9 mouse cellular contexts compared by ENCODE assay signal in genomic region chr11:118102838-118103237, GRCm38 (mm10). TPM values are rescaled to one million over a fixed set of nuclear protein-coding genes. Genes with fewer than 3 reads are reported as not detected.
DNase-seq lines count a peak whose midpoint lies in the region; TF ChIP-seq lines count a peak whose summit lies in the region.
"Had no signal": no experiment of that assay in that cellular context is flagged by ENCODE, and none has a peak within 500 bp of the region (broad histone marks: within the 10 kb centered on the region; RNA-seq: fewer than 3 reads in every experiment).

No protein-coding gene starts in this region.

- TF ChIP-seq CTCF in E14TG2a.4 (conservative IDR thresholded peaks at IDR 0.05; ENCODE audit: low read length) = peak; percentile 95
- peak; percentile 83 for TF ChIP-seq CTCF in layer of hippocampus, adult 2 months (conservative IDR thresholded peaks at IDR 0.05)

- H3K4me3 ChIP-seq in E14TG2a.4 (replicated peaks; ENCODE audit: low read length) = no peak overlapping the region
- no peak overlapping the region for H3K4me3 ChIP-seq in heart, embryonic 10.5 days
- no peak overlapping the region for H3K4me3 ChIP-seq in layer of hippocampus, adult 2 months

- H3K27me3 ChIP-seq in E14TG2a.4 (ENCODE audit: insufficient read depth, low read length) = no peaks in the 10 kb centered on the region; the same call in 1 of the 2 replicates
- peaks cover 17% of the 10 kb centered on the region for H3K27me3 ChIP-seq in heart, embryonic 10.5 days (ENCODE audit: insufficient read depth, poor library complexity, severe bottlenecking)

- H3K27ac ChIP-seq in heart, embryonic 10.5 days = no peak overlapping the region
- H3K27ac ChIP-seq in layer of hippocampus, adult 2 months = no peak overlapping the region
- H3K27ac ChIP-seq: macrophage had no signal

- no peaks in the 10 kb centered on the region for H3K36me3 ChIP-seq in E14TG2a.4 (ENCODE audit: insufficient read depth, low read length)
- H3K36me3 ChIP-seq in heart, embryonic 10.5 days = no peaks in the 10 kb centered on the region

- no peaks in the 10 kb centered on the region for H3K9me3 ChIP-seq in E14TG2a.4 (ENCODE audit: low read length)
- no peaks in the 10 kb centered on the region for H3K9me3 ChIP-seq in heart, embryonic 10.5 days

- WGBS in heart, embryonic 10.5 days = 60% methylated on average over 3 of the region's 3 CpGs

- peaks cover 18% of the 10 kb centered on the region for H3K4me1 ChIP-seq in E14TG2a.4 (replicated peaks; ENCODE audit: low read depth, low read length)
- H3K4me1 ChIP-seq in heart, embryonic 10.5 days = peaks cover 26% of the 10 kb centered on the region

- DNase-seq in adrenal gland, postnatal 10 days = peak; percentile 94
- peak; percentile 83 for DNase-seq in embryo, embryonic 9.5 days (ENCODE audit: extremely low spot score)
- DNase-seq in heart, embryonic 10.5 days (ENCODE audit: low spot score) = peak; percentile 93
- peak; percentile 71 to 94 for DNase-seq in layer of hippocampus, adult 2 months (ENCODE audit: low spot score in 2 of 2)
- DNase-seq in lung, postnatal 10 days = peak; percentile 91
- peak; percentile 87 for DNase-seq in retina, postnatal 1 day
- DNase-seq in thymus, postnatal 4 days = peak; percentile 97

RNA-seq across cellular contexts. Expression of gene Dnah17, which starts 27.6 kb away (rescaled TPM):
- under 1 TPM; 0.03 to 0.09 TPM for total RNA-seq in adrenal gland, postnatal 10 days (2021)
- polyA plus RNA-seq in heart, embryonic 10.5 days (2016; fragmentation: Nextera tagmentation; extraction: Ambion mirVana) = 0.12 and 0.14 TPM in 2 replicates
- under 1 TPM; 0.07 to 0.15 TPM for total RNA-seq in layer of hippocampus, adult 2 months (2021)
